Mouse (Mus musculus) heart, postnatal 0 days (tissue): ENCODE data around the gene Kank4.
"Not testable (repeated sequence)": the region's sequence is repeated elsewhere in the genome, so short reads cannot be mapped to it uniquely, and the experiment has no call there.

ENCODE experiments used
- CTCF ChIP-seq: IDR thresholded peaks from 2 replicates; pipeline ENCODE4 v1.5.1; 2016; ENCODE audit warnings: antibody characterized with exemption, control low read depth, low read depth
- EP300 ChIP-seq: IDR thresholded peaks from 2 replicates; pipeline ENCODE4 v1.6.1; 2016; ENCODE audit warnings: antibody characterized with exemption, low read depth

DNA sequence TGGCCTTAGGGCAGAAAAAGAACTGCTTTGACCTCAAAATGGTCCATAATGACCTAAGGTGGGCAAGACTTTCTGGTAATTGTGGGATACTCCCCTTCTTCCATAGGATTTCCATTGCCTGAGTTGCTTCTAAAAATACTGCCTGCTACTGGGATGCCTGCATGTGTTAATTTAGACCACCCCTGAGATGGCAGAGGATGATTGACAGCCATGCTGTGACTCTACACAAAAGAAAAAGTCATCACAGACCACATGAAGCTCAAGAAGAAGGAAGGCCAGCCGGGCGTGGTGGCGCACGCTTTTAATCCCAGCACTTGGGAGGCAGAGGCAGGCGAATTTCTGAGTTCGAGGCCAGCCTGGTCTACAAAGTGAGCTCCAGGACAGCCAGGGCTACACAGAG lies 23.9 kb upstream of the Kank4 start:
- TF ChIP-seq CTCF, EP300: not testable (repeated sequence)
